Mouse (Mus musculus) cerebellum, adult 11-12 months (tissue): ENCODE data around the gene Chrm4.

Source experiments
- DNase-seq: peaks from one replicate; pipeline ENCODE4 v3.0.0; 2022

Gene Chrm4

DNA sequence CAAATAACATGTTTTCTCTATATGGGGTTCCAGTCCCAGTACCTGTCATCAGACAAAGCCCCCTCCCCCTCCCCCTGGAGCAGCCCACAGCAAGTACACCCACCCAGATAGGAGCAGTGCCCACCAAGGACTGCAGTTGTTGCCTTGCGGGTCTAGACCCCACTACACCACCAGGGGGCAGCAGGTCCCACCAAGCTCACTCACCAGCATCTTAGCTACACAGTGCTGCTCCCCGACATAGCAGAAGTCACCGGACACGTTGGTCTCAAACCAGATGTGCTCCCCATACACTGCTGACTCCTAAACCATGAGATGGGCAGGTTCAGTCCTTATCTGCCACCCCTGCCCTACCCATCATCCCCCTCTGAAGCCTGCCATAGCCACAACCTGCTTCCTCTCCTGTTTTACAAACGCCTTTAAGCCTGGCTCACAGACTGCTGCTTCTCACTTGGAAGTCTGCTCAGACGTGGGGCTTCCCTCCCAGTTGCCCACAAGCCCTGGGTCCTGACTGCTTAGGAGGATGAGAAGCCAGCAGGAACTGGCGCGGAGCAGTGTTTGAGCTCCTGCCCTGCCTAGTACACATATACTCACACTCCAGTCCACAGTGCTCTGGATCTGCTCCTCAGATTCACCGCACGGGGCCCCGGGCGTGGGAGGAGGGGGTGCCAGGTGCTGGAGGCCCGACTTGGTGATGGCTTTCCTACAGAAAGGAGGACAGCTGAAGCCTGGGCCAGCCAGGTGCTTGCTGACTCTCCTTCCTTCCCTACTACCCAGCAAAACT, 17.3 kb downstream of the Chrm4 start:
- peak; percentile 83 for DNase-seq

DNA sequence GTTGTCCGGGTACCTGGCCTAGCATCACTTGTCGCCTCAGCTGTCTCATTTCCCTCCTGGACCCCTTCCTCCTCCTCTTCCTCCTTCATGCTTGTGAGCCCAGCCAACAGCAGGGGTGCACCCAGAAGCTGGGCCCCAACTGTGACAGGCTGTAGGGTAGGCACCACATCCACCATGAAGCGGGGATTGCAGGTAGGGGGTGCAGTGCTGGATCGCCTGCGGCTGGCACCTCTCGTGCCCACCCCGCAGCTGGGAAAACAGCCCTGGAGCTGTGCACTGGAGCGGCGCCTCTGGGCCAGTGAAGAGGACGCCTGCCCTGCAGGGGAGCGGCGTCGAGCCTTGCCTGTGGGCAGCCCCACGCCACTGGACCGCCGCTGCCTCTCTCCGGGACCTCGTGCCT, 18.4 kb downstream of the Chrm4 start, which contains the start of gene Gm9821:
TSS of gene Gm9821 (plus strand) at position 221 of the 400 bp plus-strand sequence.
- peak; percentile 58 for DNase-seq

DNA sequence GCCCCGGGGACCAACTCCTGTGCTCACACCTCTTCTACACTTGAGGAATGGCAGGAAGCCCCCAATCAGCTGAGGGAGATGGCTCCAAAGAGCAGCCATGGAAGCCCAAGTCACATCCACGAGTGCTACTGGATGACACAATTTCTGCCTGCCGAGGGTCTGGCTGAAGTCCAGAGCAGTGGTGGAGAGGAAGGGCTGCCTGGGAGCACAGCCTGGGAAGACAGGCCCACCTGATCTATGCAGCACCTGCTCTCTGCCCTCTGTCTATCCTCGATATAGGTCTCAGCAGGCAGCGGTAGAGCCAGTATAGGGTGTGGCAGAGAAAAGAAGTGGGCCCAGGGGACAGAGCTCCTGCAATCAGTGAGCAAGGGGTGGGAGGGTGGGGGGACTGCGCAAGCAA, 19.8 kb downstream of the Chrm4 start:
- DNase-seq: peak; percentile 65

DNA sequence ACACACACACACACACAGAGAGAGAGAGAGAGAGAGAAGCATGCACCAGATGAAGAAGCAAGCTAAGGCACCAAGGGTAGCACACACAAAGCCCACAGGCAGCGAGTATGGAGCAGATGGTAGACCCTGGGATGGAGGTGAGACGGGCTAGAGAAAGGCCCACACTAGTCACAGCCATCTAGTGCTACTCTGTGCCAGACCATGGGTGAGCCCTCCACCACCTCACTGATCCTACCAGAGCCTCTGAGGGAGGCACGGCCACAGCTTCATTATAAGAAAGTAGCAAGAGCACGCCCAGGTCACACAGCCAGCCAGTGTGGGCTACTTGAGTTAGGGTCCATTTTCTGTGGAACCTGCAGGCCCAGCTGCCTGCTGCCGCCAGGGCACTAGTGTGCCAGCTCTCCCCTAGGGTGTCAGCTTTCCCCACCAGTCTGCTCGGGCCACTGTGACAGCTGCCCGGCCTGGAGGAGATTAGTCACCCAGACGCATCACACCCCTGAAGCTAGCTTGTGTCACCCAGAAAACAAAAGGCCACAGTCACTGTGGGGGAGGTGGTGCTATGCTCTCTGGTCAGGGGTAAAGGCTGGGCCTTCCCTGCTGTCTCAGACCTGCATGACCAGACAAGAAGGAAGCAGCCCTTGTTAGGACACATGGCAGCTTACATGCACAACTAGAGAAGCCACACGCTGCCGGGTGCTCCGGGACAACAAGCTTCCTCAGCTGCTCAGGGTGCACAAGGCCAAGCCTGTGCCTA, 20.5 kb downstream of the Chrm4 start:
- peak; percentile 76 for DNase-seq

DNA sequence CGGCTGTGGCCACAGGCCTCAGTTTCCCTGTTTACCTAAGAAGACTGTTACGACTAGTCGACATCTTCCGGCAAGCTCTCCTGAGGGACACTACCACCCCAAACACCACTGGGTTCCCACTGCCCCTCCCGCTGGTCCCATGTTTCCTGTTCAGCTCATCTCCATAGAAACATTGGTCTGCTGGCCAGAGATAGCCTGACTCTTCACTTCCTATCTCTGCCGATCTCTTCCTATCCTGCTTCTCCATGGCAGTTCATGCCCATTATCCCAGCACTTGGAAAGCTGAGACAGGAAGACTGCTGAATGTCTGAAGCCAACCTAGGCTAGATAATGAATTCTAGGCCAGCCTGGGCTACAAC, 21.1 kb downstream of the Chrm4 start:
- no peak for DNase-seq

DNA sequence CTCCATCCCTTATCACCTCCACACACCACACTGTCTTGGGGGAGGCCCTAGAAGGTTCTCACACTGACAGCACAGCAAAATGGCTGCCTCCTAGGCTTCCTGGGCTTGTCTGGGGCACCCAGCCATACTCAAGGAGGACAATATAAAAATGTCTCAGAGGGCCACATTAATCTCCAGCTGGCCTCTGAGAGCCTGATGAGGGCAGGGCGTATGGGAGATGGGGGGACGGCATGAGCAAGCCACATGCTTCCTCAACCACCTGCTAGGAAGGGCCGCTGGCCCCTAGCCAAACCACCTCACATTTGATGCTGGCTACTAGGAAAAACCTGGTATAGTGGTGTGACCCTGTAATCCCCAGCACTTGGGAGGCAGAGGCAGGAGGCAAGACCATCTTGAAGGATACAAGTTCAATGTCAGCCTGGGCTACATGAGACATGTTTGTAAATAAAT, 21.8 kb downstream of the Chrm4 start:
- DNase-seq: peak; percentile 73

DNA sequence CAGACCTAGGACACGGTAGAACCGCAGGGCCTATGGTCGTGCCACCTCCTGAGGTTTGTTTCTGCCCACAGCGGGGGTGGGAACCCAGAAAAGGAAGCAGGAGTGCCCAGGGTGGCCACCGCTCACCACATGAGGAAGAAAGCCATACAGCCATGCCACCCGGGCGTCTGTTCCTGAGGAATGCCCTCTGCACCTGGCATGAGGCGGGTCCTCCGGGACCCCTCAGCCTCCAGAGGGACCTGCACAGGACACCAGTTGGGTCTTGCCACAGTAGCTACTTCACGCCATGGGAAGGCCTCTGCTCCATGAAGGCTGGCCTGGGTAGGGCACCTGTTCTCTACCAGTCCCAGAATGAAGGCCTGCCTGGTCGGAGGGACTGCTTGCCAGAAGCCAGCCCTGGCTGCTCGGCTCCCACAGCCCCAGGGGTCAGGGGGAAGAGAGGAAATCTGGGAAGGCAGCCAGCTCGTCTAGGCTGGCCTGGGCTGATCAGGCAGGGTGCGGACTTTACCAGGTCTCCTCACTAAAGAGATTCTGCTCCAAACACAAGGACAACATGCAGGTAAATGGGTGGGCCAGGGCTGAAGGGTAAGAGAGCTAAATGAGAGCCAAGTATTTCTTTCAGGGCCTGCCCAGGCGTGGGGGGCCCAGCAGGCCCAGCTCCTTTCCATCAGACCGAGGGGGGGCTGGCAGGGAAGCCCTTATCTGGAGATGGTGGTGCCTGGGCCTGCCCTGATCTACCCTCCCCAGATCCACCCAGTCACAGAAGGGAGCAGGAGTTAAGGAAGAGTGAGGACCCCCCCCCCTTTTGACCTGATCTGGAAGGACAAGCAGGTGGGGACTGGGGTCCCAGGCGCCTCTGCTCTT, 22.6 kb downstream of the Chrm4 start:
- peak; percentile 88 for DNase-seq

DNA sequence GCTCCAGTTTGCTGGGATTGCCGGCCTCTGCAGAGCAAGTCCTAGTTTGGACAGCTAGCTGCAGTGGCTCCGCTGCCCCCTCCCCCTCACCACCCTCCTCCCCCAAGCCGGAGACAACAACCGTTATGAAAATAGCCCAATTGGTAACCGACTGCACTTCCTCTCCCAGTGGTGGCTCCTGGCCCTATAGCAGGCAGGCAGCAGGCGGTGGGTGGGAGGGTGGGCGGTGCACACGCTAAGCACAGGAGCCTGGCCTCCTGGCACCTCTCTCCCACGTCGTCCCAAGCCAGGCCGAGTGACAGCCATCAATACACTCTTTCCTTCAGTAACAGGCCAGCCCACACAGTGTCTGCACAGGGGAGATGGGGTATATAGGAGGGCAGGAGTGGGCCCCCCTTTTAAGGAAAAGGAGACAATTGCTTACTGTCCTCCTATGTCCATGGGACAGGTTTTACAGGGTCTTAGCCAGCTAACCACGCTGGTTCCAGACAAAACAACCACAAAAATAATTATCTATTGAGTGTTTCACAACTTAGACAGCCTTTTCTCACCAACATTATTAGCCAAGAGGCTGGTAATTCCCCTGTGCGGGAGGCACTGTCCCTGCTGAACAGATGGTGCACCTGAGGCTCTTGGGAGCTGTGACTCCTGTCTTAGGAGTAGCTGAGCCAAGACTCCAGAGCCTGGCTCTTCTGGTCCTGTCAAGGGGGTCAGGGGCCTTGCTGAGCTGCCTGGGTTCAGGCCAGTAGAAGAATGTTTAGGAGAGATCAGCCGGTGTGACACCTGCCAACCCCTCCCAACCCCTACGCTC, 23.4 kb downstream of the Chrm4 start:
- peak; percentile 92 for DNase-seq

DNA sequence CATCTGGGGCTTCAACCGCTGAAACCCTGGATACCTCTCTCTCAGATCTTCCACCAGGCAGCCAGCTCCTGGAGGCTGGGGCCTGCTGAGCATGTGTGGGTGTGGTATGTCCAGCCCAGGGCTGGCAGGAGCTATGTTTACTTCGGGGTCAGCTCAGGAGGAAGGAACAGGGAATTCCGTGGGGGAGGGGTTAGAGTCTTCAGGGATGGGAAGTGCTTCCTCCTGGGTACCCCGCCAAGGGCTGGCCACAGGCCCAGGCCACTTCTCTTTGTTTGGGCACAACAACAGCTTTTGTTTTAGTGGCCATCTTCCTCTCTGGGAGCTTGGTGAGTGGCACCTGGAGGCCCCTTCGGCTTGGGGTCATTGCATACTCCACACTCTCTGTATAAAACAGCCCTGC, 26.8 kb downstream of the Chrm4 start:
- DNase-seq: peak; percentile 75

DNA sequence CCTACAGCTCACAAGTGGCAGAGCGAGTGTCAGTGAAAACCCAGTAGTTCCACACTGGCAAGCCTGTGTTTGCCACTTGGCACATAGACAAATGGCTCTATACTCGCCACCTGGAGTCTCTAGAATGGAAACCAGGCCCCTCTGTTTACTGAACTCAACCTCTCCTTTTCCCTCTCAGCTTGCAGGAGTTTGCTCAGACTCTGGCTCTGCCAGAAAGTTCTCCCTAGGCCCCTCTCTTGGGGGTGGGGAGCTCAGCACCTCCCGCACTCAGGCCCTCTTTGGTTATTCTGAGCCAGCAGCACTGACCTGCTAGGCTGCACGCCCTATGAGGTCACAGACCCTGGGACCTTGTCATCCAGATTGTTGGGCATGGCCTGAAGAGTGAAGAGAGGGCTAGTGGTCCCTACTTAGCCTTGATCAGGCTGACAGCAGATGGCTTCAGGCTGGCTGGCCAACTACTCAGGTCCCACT, 28.1 kb downstream of the Chrm4 start:
- peak; percentile 72 for DNase-seq

DNA sequence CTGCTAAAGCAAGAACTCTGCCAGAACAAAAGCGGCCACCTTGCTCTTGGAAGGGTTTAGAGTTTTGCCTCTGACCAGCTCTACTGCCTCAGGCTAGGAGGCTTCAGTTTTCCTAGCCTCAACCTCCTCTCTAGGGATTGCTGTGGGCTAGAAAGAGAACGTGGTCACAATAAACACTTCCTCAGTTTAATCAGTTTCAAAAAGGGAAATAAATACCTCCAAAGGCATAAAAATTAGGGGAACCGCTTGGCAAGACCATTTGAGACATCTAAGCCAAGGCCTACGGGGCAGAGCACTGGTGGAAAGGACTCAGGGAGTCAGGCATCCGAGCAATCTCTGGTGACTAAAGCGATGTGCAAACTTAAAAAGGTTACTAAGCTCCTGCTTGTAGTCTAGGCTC, 28.8 kb downstream of the Chrm4 start:
- no peak for DNase-seq

DNA sequence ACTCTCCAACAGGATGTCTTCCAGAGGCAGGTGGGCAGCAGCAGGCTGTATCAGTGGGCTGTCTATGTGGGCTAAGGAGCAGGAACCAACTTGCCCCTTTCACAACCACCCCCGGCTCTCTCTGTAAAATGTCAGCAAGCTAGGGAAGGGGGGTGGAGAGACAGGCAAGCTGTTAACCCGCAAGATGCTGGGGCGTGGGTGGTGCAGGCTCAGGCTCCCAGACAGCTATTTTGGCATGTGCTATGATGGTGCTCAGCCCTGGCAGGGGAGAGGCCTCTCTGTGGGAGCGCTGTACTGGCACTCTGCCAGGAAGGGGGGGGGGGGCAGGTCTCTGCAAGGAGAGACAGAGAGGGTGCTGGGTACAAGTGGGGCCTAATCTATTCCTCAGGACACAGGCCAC, 30.0 kb downstream of the Chrm4 start:
- DNase-seq: peak; percentile 73

DNA sequence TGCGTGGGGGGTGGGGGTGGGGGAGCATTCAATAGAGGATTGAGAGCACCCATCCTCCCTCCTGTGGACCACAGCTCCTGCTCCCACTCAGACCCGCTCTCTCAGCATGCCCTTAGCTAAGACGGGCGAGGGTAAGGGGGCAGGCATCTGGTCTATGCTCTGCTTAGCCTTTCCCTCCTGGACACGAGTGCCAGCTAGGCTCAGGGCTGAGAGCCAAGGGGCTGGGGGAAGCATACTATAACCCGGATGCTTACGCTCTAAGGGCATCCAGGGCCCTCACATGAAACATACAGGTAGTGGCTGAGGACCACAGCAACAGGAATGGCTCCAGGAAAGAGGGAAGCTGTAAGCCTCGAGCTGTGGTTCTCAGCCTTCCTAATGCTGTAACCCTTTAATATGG, 31.0 kb downstream of the Chrm4 start:
- DNase-seq: peak; percentile 65

DNA sequence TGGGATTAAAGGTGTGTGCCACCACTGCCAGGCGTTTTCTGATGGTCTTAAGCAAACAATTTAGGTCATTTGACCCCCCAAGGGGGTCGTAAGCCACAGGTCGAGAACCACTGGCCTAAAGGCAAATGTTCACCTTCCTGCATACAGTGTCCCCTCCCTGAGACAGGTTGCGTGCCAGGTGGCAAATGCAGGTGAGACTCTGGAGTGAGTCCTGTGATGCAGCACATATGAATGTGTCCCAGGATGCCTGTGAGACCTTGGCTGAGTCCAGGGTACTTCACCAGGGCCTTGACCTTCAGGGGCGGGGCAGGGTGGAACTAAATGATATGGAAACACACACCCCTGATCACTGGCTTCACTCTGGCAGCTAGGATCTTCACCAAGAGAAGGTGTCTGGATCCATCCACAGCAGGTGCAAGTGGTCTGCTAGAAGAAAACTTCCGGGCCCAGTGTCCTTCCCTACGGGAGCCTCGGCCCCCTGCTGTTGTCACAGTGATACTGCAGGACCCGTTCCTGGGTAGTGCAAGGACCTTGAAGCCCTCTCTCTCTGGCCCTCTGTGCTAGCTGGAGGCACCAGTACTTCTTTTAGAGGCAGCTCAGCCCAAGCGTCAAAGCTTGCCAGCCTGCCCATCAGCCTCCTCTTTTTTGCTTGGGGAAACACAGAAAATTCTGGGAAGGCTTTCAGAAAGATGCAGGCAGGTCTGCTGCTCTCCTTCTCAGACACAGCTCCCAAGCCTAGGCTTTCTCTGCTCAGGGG, 31.8 kb downstream of the Chrm4 start:
- DNase-seq: peak; percentile 72

DNA sequence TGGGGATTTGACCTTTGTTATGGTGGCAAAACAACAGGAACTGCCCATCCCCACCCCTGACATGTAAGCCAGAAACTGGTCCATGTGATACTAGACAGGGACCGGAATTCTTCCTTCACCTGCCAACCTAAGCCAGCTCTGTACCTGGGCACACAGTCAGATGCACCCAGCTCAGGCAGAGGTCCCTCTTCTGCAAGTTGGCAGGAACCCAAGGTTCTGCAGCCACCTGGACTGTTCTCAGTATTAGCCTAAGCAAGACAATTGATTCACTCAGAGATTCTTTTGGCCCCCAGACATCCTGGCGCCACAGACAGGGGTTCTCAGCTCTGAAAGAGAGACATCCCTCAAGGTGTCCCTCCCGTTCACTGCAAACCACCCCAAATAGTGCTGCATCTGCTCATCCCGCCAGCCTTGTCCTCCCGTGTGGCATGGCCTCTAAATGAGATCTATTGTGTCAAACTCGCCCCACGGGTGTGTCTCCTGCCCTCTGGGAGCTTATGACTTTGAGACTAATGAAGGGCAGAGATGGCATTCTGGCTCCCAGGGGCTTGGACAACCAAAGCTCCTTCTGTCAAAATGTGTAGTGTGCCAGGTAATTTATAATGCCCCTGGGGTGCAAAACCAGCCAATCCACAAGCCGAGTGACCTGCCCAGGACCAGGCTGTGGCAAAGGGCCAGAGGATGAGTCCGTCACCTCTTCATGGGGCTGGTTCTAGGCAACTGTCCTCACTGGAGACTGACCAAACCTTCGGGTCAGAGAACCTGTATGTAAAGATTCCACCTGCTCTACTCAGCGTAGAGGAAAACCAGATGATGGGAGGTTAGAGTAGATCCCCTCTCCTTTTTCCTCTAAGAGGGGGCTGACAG, 32.7 kb downstream of the Chrm4 start:
- peak; percentile 93 for DNase-seq

DNA sequence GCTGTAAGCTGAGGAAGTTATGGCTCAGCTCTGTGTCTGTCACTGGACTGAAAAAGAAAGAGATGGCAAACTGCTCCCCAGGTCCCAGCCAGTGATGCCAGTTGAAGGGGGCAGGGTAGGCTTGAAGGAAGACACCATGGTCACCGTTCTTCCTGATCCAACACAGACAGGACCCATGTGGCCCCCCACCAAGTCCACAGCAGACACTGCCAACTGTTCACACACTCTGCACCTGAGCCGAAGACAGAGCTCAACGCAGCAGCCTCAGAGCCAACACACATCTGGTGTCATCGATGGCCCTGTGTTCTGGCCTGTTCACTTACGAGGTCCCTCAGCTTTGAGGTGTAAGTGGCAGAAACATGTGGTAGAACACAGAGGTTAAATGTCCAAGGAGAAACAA, 33.4 kb downstream of the Chrm4 start:
- peak; percentile 72 for DNase-seq

DNA sequence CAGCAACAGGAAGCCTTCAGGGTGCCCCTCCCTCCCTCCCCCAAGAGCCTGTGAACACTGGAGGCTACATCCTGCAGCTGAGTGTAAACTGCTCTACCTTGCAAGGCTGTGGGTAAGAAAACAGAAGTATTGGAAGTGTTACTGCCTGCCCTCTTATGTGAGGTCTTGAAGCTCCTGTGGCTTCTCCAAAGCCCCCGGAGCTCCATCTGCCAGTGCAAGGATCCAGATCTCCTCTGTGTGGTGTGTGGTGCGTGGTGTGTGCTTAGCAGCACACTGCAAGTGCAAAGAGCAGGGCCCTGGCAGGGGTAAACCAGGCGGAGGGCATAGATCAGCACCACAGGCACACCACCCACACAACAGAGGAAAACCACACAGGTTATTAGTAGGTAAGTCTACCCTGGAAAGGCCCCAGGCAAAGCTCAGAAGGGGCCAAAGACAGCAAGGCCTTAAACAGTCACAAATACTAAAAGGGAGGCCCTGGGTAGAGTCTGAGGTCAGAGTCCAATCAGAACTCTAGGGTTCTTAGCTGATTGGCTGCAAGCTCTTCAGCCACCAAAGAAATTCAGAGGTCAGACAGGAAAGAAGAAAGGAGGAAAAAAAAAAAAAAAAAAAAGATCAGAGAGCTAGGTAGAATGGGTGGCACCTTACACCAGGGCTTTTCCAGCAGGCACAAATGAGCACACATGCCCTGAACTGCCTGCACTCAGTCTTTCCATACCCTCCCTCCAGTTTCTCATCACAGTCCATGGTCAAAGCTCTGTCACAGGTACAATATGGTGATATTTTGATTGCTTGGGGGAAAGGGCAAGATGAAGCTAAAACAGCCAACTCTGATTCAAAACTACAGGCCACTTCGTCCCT, 35.1 kb downstream of the Chrm4 start:
- DNase-seq: peak; percentile 57

DNA sequence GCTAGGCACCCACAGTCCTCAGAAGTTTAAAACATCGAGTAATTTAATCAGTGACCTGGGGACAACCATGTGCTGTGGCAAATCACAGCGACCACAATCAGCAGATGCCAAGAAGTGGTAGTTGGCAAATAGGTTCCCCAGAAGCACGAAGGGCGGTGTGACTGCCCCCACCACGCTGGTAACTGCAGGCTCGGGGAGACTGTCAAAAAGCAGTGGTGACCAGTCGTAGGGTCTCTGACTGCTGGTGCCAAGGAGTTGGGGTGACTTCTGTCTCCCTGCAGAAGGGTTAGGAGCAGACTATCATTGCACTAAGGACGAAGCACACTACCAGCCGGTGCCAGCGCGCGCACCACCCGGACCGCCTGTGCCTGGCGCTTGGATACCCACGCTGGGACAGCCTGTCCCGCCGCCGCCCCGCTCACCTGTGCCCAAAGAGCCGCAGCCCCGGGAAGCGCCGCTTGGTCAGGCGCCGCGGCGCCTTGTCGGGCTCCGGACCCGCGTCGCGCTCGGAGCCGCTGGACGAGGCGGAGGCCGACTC, 35.9 kb downstream of the Chrm4 start:
- peak; percentile 78 for DNase-seq

DNA sequence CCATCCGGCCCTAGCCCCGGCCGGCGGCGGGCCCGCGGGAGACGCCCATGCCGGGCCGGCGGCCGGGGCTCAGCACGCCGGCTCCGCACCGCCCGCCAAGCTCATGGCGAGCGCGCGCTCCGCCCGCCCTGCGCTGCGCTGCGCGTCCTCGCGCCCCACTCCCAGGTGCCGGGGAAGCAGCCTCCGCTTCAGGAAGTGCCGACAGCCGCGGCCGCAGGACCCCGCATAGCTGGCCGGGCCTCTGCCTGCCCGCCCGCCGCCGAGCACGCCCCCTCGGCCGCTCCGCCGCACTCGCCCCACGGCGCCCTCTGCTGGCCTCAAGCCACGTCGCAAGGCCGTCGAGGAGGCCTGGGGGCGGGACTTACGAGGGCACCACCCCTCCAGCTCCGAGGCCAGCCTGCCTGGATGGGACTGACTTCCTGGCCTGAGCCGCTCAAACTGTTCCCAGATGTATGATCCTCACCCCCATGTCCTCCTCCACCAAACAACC, 36.4 kb downstream of the Chrm4 start:
- DNase-seq: peak; percentile 95
